Mouse (Mus musculus) C2C12 (cell line): ENCODE results near the gene Rims3.

Experiments used
- CEBPB ChIP-seq: IDR thresholded peaks from one replicate; pipeline ENCODE4 v1.6.1; 2011; ENCODE audit warnings: low read depth, mild to moderate bottlenecking, control low read depth, moderate library complexity
- CTCF ChIP-seq: IDR thresholded peaks from one replicate; pipeline ENCODE4 v1.5.1; 2011; ENCODE audit not compliant: control insufficient read depth, insufficient read depth, insufficient read length
- USF1 ChIP-seq: IDR thresholded peaks from one replicate; pipeline ENCODE4 v1.6.1; 2011; ENCODE audit warnings: low read depth, mild to moderate bottlenecking, control low read depth, moderate library complexity

- TF ChIP-seq CTCF (no peak), USF1 (no peak), CEBPB (no peak)
These were observed 49.9 kb downstream of the Rims3 start for GRCm38 (mm10) chr4:120904533-120904932.
